Mouse (Mus musculus): Measurements from ENCODE around the gene Slc2a9.

GRCm38 (mm10) chr5:38537845-38538244 is 34.9 kb upstream of the Slc2a9 start:
- TF ChIP-seq GATA1 (IDR thresholded peaks at IDR 0.05; ENCODE audit: borderline replicate concordance, low read length) (no peak), CTCF (IDR thresholded peaks at IDR 0.05; ENCODE audit: low read depth, low read length) (no peak), TAL1 (conservative IDR thresholded peaks at IDR 0.05; ENCODE audit: low read depth, low read length) (no peak)
